Mouse (Mus musculus) MEL (cell line): ENCODE measurements at regions not wholly inside any gene's neighbourhood (a gene's known extent, or its start where the extent isn't known, plus 50 kb on each side); places are given as distances from the start of the nearest gene placed in this dataset.
"Not testable (repeated sequence)": the region's sequence is repeated elsewhere in the genome, so short reads cannot be mapped to it uniquely, and the experiment has no call there.

Experiments used
- DNase-seq: peaks from one replicate; pipeline ENCODE4 v3.0.0; 2011; ENCODE audit warnings: low read depth, low spot score
- H3K27ac ChIP-seq: 2 replicates; pipeline ENCODE4 v1.5.1; 2012; ENCODE audit warnings: low read depth, mild to moderate bottlenecking, control low read depth, low read length, moderate library complexity; ENCODE audit not compliant: control insufficient read depth
- H3K27me3 ChIP-seq, 2 experiments: fragments of 150-350 bp in 1 of 2; sonication (generic) in 1 of 2; 2 replicates each; pipeline ENCODE4 v1.6.1; 2012; ENCODE audit warnings: low read length in 2 of 2, mild to moderate bottlenecking in 2 of 2, improper control_type of control experiment in 1 of 2, moderate library complexity in 1 of 2; ENCODE audit not compliant: insufficient read depth in 2 of 2, control insufficient read depth in 1 of 2
- H3K36me3 ChIP-seq, 2 experiments: 2 replicates each; pipeline ENCODE4 v1.6.1; 2012 to 2014; ENCODE audit warnings: low read length in 2 of 2, improper control_type of control experiment in 1 of 2, inconsistent platforms in 1 of 2, mild to moderate bottlenecking in 1 of 2; ENCODE audit not compliant: insufficient read depth in 2 of 2, control insufficient read depth in 1 of 2
- H3K4me1 ChIP-seq, 2 experiments: fragments of 150-350 bp in 1 of 2; sonication (generic) in 1 of 2; 2 replicates each; pipeline ENCODE4 v1.6.1; 2012; ENCODE audit warnings: low read length in 2 of 2, improper control_type of control experiment in 1 of 2, mild to moderate bottlenecking in 1 of 2; ENCODE audit not compliant: insufficient read depth in 2 of 2, control insufficient read depth in 1 of 2
- H3K4me3 ChIP-seq, 2 experiments: fragments of 150-350 bp in 1 of 2; sonication (generic) in 1 of 2; 2 replicates each; pipeline ENCODE4 v1.5.1; 2012; ENCODE audit warnings: low read depth in 2 of 2, low read length in 2 of 2, mild to moderate bottlenecking in 2 of 2, moderate library complexity in 2 of 2, control low read depth in 1 of 2, improper control_type of control experiment in 1 of 2; ENCODE audit not compliant: control insufficient read depth in 1 of 2, insufficient read depth in 1 of 2
- H3K79me2 ChIP-seq: 2 replicates; pipeline ENCODE4 v1.6.1; 2012; ENCODE audit warnings: mild to moderate bottlenecking, low read length, moderate library complexity; ENCODE audit not compliant: control insufficient read depth, poor library complexity, insufficient read depth
- H3K9ac ChIP-seq: 2 replicates; pipeline ENCODE4 v1.6.1; 2012; ENCODE audit warnings: low read depth, mild to moderate bottlenecking, control low read depth, low read length, moderate library complexity; ENCODE audit not compliant: control insufficient read depth, poor library complexity, severe bottlenecking
- H3K9me3 ChIP-seq: fragments of 150-350 bp; sonication (generic); replicated peaks from 2 replicates; pipeline ENCODE4 v1.6.1; 2012; ENCODE audit warnings: mild to moderate bottlenecking, low read length, improper control_type of control experiment, moderate library complexity; ENCODE audit not compliant: insufficient read depth
- CHD1 ChIP-seq: IDR thresholded peaks from 2 replicates; pipeline ENCODE4 v1.6.1; 2012; ENCODE audit warnings: low read depth, mild to moderate bottlenecking, inconsistent platforms, low read length, improper control_type of control experiment
- JUND ChIP-seq: IDR thresholded peaks from 2 replicates; pipeline ENCODE4 v1.6.1; 2011; ENCODE audit warnings: low read depth, mild to moderate bottlenecking, improper control_type of control experiment, low read length
- MAFK ChIP-seq: IDR thresholded peaks from 2 replicates; pipeline ENCODE4 v1.6.1; 2011; ENCODE audit warnings: low read depth, mild to moderate bottlenecking, low read length, improper control_type of control experiment, borderline replicate concordance
- MAX ChIP-seq: IDR thresholded peaks from 2 replicates; pipeline ENCODE4 v1.6.1; 2011; ENCODE audit warnings: low read length, improper control_type of control experiment
- MYC ChIP-seq: IDR thresholded peaks from 2 replicates; pipeline ENCODE4 v1.6.1; 2011; ENCODE audit warnings: low read depth, mild to moderate bottlenecking, low read length, improper control_type of control experiment, moderate library complexity
- NRF1 ChIP-seq: IDR thresholded peaks from 2 replicates; pipeline ENCODE4 v1.6.1; 2014; ENCODE audit warnings: low read depth, mild to moderate bottlenecking, inconsistent platforms, low read length, improper control_type of control experiment, moderate library complexity; ENCODE audit not compliant: poor library complexity, insufficient read depth, severe bottlenecking
- POLR2A ChIP-seq, 2 experiments: IDR thresholded peaks; 2 replicates each; pipeline ENCODE4 v1.6.1; 2011 to 2012; ENCODE audit warnings: low read length in 2 of 2, mild to moderate bottlenecking in 2 of 2, control low read depth in 1 of 2, improper control_type of control experiment in 1 of 2, low read depth in 1 of 2, moderate library complexity in 1 of 2; ENCODE audit not compliant: control insufficient read depth in 1 of 2, insufficient read depth in 1 of 2, poor library complexity in 1 of 2
- POLR2AphosphoS2 ChIP-seq: IDR thresholded peaks from 2 replicates; pipeline ENCODE4 v1.6.1; 2011; ENCODE audit warnings: low read length, improper control_type of control experiment
- SMC3 ChIP-seq: IDR thresholded peaks from 2 replicates; pipeline ENCODE4 v1.6.1; 2011; ENCODE audit warnings: low read depth, low read length, improper control_type of control experiment
- TAL1 ChIP-seq: IDR thresholded peaks from 2 replicates; pipeline ENCODE4 v1.6.1; 2012; ENCODE audit warnings: mild to moderate bottlenecking, inconsistent platforms, low read length, moderate library complexity, mixed read lengths
- UBTF ChIP-seq: IDR thresholded peaks from 2 replicates; pipeline ENCODE4 v1.6.1; 2012; ENCODE audit warnings: low read depth, mild to moderate bottlenecking, inconsistent platforms, low read length, improper control_type of control experiment, moderate library complexity, borderline replicate concordance; ENCODE audit not compliant: insufficient read depth
- USF2 ChIP-seq, 2 experiments: IDR thresholded peaks; 2 replicates each; pipeline ENCODE4 v1.6.1; 2011 to 2012; ENCODE audit warnings: improper control_type of control experiment in 2 of 2, low read length in 2 of 2, borderline replicate concordance in 1 of 2, inconsistent platforms in 1 of 2, low read depth in 1 of 2, mild to moderate bottlenecking in 1 of 2; ENCODE audit not compliant: insufficient read depth in 1 of 2
- ZC3H11A ChIP-seq: IDR thresholded peaks from 2 replicates; pipeline ENCODE4 v1.6.1; 2012; ENCODE audit warnings: low read depth, mild to moderate bottlenecking, inconsistent platforms, low read length, improper control_type of control experiment
- ZKSCAN1 ChIP-seq: IDR thresholded peaks from 2 replicates; pipeline ENCODE4 v1.6.1; 2012; ENCODE audit warnings: low read depth, mild to moderate bottlenecking, inconsistent platforms, low read length, improper control_type of control experiment, moderate library complexity

DNA sequence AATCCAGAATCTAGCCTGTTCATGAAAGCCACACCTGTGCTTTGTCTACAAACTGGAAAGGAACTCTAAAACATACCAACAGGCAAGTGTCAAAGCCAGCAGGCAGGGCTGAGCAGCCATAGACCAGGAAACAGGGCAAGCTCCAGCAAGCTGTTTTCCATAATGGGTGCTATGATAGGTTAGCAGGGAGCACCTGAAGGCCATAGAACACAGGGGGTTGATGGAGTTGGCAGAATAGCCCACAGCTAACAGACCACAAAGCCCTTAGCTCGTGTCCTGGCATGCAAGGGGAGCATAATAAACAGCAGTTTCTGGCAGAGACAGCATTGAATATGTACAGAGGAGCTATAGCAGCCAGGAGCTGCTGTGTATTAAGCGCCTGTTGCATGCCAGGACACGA, 313.1 kb upstream of the Cdh5 start:
- DNase-seq = no peak
- TF ChIP-seq POLR2AphosphoS2 (no peak), USF2 (IDR thresholded peaks at IDR 0.05; ENCODE audit: borderline replicate concordance in 1 of 2, insufficient read depth in 1 of 2, low read depth in 1 of 2, low read length in 2 of 2) (no peak), CHD1 (no peak), TAL1 (no peak), ZC3H11A (no peak), MAX (no peak), UBTF (no peak), POLR2A (IDR thresholded peaks at IDR 0.05; ENCODE audit: control insufficient read depth in 1 of 2, insufficient read depth in 1 of 2, low read depth in 1 of 2, low read length in 2 of 2, poor library complexity in 1 of 2) (no peak), MYC (no peak)
- Histone ChIP-seq H3K9ac (no peak overlapping the region), H3K27me3 (no peaks in the 10 kb centered on the region), H3K79me2 (no peaks in the 10 kb centered on the region), H3K4me3 (no peak overlapping the region), H3K9me3 (no peaks in the 10 kb centered on the region), H3K4me1 (no peaks in the 10 kb centered on the region), H3K36me3 (no peaks in the 10 kb centered on the region), H3K27ac (no peak overlapping the region)

DNA sequence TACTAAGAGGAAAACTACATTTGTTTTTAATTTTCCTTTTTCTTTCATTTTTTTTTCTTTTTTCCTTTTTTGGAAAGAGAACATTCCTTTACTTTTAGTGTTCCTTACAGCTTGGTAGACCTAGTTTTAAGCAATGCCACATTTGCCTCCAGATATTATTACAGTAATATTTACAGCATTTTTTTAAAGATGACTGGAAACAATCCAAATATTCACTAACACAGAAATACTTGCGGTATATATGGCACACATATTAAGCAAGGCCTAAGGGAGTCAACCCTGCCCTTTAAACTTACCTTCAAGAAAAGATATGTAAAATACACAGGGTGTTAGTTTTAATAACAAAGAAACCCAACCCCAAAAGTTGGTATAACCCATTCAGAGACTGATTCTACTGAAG, 308.1 kb upstream of the Cdh5 start:
- no peak overlapping the region for H3K9ac ChIP-seq
- H3K9me3 ChIP-seq = no peaks in the 10 kb centered on the region
- H3K4me3 ChIP-seq = no peak overlapping the region
- DNase-seq = no peak
- no peaks in the 10 kb centered on the region for H3K4me1 ChIP-seq
- TF ChIP-seq MAFK (no peak), NRF1 (no peak), JUND (no peak), ZKSCAN1 (no peak), SMC3 (no peak)
- no peak overlapping the region for H3K27ac ChIP-seq
- H3K27me3 ChIP-seq = no peaks in the 10 kb centered on the region
- no peaks in the 10 kb centered on the region for H3K36me3 ChIP-seq
- no peaks in the 10 kb centered on the region for H3K79me2 ChIP-seq

DNA sequence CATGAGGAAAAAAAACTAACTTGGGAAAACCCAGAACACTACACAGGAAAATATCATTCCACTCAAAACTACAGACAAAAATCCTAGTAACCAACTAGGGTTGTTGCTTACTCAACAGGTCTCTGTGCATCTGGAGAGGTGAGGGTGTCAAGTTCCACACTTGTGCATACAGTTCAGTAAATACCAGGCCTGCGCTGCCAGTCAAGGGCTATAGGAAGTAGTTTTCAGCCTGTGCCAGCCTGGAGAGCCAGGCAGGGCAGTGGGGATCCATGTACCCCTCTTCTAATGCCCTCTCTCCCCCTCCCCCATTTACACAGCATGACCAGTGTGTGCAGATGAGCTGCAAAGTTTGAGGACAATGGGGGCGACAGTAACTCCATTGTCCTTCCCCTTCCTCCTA, 302.8 kb upstream of the Cdh5 start:
- H3K9me3 ChIP-seq, H3K27ac ChIP-seq, H3K36me3 ChIP-seq, H3K27me3 ChIP-seq, H3K4me3 ChIP-seq, H3K9ac ChIP-seq, H3K4me1 ChIP-seq, H3K79me2 ChIP-seq, DNase-seq: not testable (repeated sequence)
